Mouse (Mus musculus): ENCODE measurements around the gene Clip1.

Clip1 gene

GRCm38 (mm10) chr5:123602174-123602573 is 82.2 kb downstream of the Clip1 start:
- no peak for DNase-seq (ENCODE audit: low spot score in 2 of 2)

- DNase-seq (ENCODE audit: low spot score in 2 of 2), result no peak
Observed at GRCm38 (mm10) chr5:123599319-123599718, 85.1 kb downstream of the Clip1 start.

- no peak for DNase-seq (ENCODE audit: low spot score in 2 of 2)
Observed at GRCm38 (mm10) chr5:123593622-123594280, 90.7 kb downstream of the Clip1 start.

GRCm38 (mm10) chr5:123580043-123580442 is 104.4 kb downstream of the Clip1 start:
- DNase-seq (ENCODE audit: low spot score in 2 of 2), result no peak

- DNase-seq (ENCODE audit: low spot score in 2 of 2), result no peak
Observed at GRCm38 (mm10) chr5:123576696-123577095, 107.7 kb downstream of the Clip1 start.

GRCm38 (mm10) chr5:123573362-123573761 is 111.1 kb downstream of the Clip1 start:
- no peak for DNase-seq (ENCODE audit: low spot score in 2 of 2)

GRCm38 (mm10) chr5:123572357-123573186 is 111.8 kb downstream of the Clip1 start, which contains the start of gene Vps33a:
Gene Vps33a (minus strand): TSS chr5:123573038.
- DNase-seq (ENCODE audit: low spot score in 2 of 2), result peak; percentile 97 to 98

- no peak for DNase-seq (ENCODE audit: low spot score in 2 of 2)
Observed at GRCm38 (mm10) chr5:123561128-123561527, 123.3 kb downstream of the Clip1 start.

GRCm38 (mm10) chr5:123559588-123559987 is 124.8 kb downstream of the Clip1 start:
- no peak for DNase-seq (ENCODE audit: low spot score in 2 of 2)

GRCm38 (mm10) chr5:123556451-123556850 is 128.0 kb downstream of the Clip1 start:
- DNase-seq (ENCODE audit: low spot score in 2 of 2), result no peak

GRCm38 (mm10) chr5:123555693-123556092 is 128.7 kb downstream of the Clip1 start:
- no peak for DNase-seq (ENCODE audit: low spot score in 2 of 2)

- DNase-seq (ENCODE audit: low spot score in 2 of 2), result no peak
Observed at GRCm38 (mm10) chr5:123533801-123534200, 150.6 kb downstream of the Clip1 start.

GRCm38 (mm10) chr5:123530056-123530455 is 154.4 kb downstream of the Clip1 start:
- DNase-seq (ENCODE audit: low spot score in 2 of 2), result no peak

GRCm38 (mm10) chr5:123528641-123529040 is 155.8 kb downstream of the Clip1 start:
- DNase-seq (ENCODE audit: low spot score in 2 of 2), result no peak

Measured in spleen, postnatal 36 days (tissue).